Mouse (Mus musculus): ENCODE measurements around the gene Mdm2. TPM values are rescaled to one million over a fixed set of nuclear protein-coding genes. Genes with fewer than 3 reads are reported as not detected.

Mdm2 gene
- total RNA-seq, 2 experiments from 2014 or later: 58.7 to 65.5 TPM

- intact Hi-C loops (cut with DNase I): no loop called here
- Histone ChIP-seq H3K4me3 (no peak overlapping the region), H3K27ac (no peak overlapping the region)
- TF ChIP-seq CTCF (IDR thresholded peaks at IDR 0.05): no peak
- no peak for DNase-seq (ENCODE audit: extremely low spot score in 1 of 2, low spot score in 2 of 2)
Observed at GRCm38 (mm10) chr10:117753711-117754608, 43.4 kb upstream of the Mdm2 start.

- H3K4me3 ChIP-seq: no peak overlapping the region
- intact Hi-C loops (cut with DNase I): no loop called here
- no peak for TF ChIP-seq CTCF (IDR thresholded peaks at IDR 0.05)
- DNase-seq (ENCODE audit: extremely low spot score in 1 of 2, low spot score in 2 of 2): no peak
- no peak overlapping the region for H3K27ac ChIP-seq
Observed at GRCm38 (mm10) chr10:117752851-117753647, 42.5 kb upstream of the Mdm2 start.

- H3K27ac ChIP-seq: no peak overlapping the region
- DNase-seq (ENCODE audit: extremely low spot score in 1 of 2, low spot score in 2 of 2): no peak
- TF ChIP-seq CTCF (IDR thresholded peaks at IDR 0.05): no peak
- no peak overlapping the region for H3K4me3 ChIP-seq
- intact Hi-C loops (cut with DNase I): no loop called here
Observed at GRCm38 (mm10) chr10:117752304-117752821, 41.8 kb upstream of the Mdm2 start.

- no peak overlapping the region for H3K4me3 ChIP-seq
- DNase-seq (ENCODE audit: extremely low spot score in 1 of 2, low spot score in 2 of 2): no peak
- intact Hi-C loops (cut with DNase I): no loop called here
- no peak overlapping the region for H3K27ac ChIP-seq
- TF ChIP-seq CTCF (IDR thresholded peaks at IDR 0.05): no peak
Observed at GRCm38 (mm10) chr10:117751744-117752143, 41.2 kb upstream of the Mdm2 start.

- intact Hi-C loops (cut with DNase I): no loop called here
- Histone ChIP-seq H3K4me3 (no peak overlapping the region), H3K27ac (no peak overlapping the region)
- no peak for TF ChIP-seq CTCF (IDR thresholded peaks at IDR 0.05)
- DNase-seq (ENCODE audit: extremely low spot score in 1 of 2, low spot score in 2 of 2): no peak
Observed at GRCm38 (mm10) chr10:117751282-117751610, 40.7 kb upstream of the Mdm2 start.

GRCm38 (mm10) chr10:117750529-117751281 lies 40.1 kb upstream of the Mdm2 start:
- Histone ChIP-seq H3K27ac (no peak overlapping the region), H3K4me3 (no peak overlapping the region)
- intact Hi-C loops (cut with DNase I): no loop called here
- DNase-seq (ENCODE audit: extremely low spot score in 1 of 2, low spot score in 2 of 2): no peak
- TF ChIP-seq CTCF (IDR thresholded peaks at IDR 0.05): no peak

- intact Hi-C loops (cut with DNase I): no loop called here
- H3K4me3 ChIP-seq: no peak overlapping the region
- DNase-seq (ENCODE audit: extremely low spot score in 1 of 2, low spot score in 2 of 2): no peak
- no peak for TF ChIP-seq CTCF (IDR thresholded peaks at IDR 0.05)
- no peak overlapping the region for H3K27ac ChIP-seq
Observed at GRCm38 (mm10) chr10:117749787-117750343, 39.3 kb upstream of the Mdm2 start.

GRCm38 (mm10) chr10:117749050-117749686 lies 38.6 kb upstream of the Mdm2 start:
- no peak for DNase-seq (ENCODE audit: extremely low spot score in 1 of 2, low spot score in 2 of 2)
- no peak for TF ChIP-seq CTCF (IDR thresholded peaks at IDR 0.05)
- Histone ChIP-seq H3K27ac (no peak overlapping the region), H3K4me3 (no peak overlapping the region)
- intact Hi-C loops (cut with DNase I): no loop called here

GRCm38 (mm10) chr10:117748276-117749049 lies 37.9 kb upstream of the Mdm2 start:
- intact Hi-C loops (cut with DNase I): no loop called here
- no peak for TF ChIP-seq CTCF (IDR thresholded peaks at IDR 0.05)
- H3K27ac ChIP-seq: no peak overlapping the region
- H3K4me3 ChIP-seq: no peak overlapping the region
- no peak for DNase-seq (ENCODE audit: extremely low spot score in 1 of 2, low spot score in 2 of 2)

GRCm38 (mm10) chr10:117747711-117748110 lies 37.2 kb upstream of the Mdm2 start:
- Histone ChIP-seq H3K27ac (no peak overlapping the region), H3K4me3 (no peak overlapping the region)
- DNase-seq (ENCODE audit: extremely low spot score in 1 of 2, low spot score in 2 of 2): no peak
- TF ChIP-seq CTCF (IDR thresholded peaks at IDR 0.05): no peak
- intact Hi-C loops (cut with DNase I): no loop called here
